Mouse (Mus musculus): ENCODE measurements around the gene Zfp451.

- TF ChIP-seq TCF12 (IDR thresholded peaks at IDR 0.05; ENCODE audit: low read depth, low read length): no peak
- no peak for TF ChIP-seq CTCF (IDR thresholded peaks at IDR 0.05 in 2 of 3, conservative IDR thresholded peaks at IDR 0.05 in 1 of 3; ENCODE audit: control insufficient read depth in 1 of 3, insufficient read depth in 1 of 3, low read depth in 2 of 3, low read length in 3 of 3, poor library complexity in 1 of 3, severe bottlenecking in 1 of 3)
- no peak for TF ChIP-seq MAZ (IDR thresholded peaks at IDR 0.05; ENCODE audit: low read depth, low read length)
- TF ChIP-seq EP300 (IDR thresholded peaks at IDR 0.05; ENCODE audit: low read depth in 1 of 2, low read length in 2 of 2): no peak
- TF ChIP-seq POLR2A (IDR thresholded peaks at IDR 0.05; ENCODE audit: control insufficient read depth in 1 of 2, insufficient read depth in 1 of 2, low read depth in 1 of 2, low read length in 2 of 2, poor library complexity in 1 of 2): no peak
- TF ChIP-seq RCOR1 (IDR thresholded peaks at IDR 0.05; ENCODE audit: low read depth, low read length): no peak
- TF ChIP-seq GATA1 (IDR thresholded peaks at IDR 0.05; ENCODE audit: low read depth, low read length): no peak
- TF ChIP-seq ZNF384 (IDR thresholded peaks at IDR 0.05; ENCODE audit: low read depth, low read length): no peak
Observed at GRCm38 (mm10) chr1:33721020-33721419, 93.4 kb downstream of the Zfp451 start.
